Mouse (Mus musculus): ENCODE data around the gene Abcd3.

Gene Abcd3

DNA sequence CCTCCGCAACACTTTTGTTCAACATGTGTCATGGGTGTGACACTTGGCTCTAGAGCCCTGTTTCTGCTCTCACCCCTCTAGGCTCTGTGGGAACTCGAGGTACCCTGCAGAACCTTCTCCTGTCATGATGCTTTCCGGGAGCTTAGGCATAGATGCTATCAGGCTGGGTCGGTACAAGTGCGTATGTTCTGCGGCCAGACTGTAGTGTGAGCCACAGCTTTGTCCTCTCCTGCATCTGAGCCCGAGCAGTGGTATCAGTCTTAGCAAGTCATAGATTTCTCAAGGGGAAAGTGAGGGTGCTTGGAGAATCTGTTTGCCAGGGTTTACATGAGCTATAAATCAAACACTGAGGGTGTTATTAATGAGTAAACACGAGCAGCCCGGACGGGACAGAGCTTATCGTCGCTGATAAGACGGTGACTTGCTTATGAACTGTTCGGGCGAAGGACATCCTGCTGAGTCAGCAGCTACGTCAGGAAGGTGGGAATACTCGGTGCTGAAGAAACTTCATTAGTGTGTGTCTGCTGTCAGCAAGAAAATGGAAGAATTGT is 101.9 kb downstream of the Abcd3 start:
- DNase-seq (ENCODE audit: low read depth, low spot score): no peak

DNA sequence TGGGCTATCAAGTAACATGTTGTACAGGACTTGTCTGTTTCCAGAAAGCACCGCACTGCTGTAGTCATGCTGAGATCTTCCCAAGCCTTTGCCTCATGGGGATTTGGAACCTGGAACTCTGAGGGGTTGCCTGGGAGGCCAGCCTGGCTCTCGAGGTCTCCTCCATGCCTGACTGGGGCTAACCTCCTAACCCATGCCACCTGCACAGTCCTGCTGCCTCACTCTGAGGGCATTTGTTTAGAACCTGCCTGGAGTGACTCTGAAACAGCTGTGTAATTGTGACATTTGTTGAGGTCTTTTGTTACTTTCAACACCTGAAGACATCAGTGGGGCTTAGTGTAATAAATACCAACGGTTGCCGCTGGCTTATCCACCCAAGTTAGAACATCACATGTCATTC is 102.9 kb downstream of the Abcd3 start:
- no peak for DNase-seq (ENCODE audit: low read depth, low spot score)

DNA sequence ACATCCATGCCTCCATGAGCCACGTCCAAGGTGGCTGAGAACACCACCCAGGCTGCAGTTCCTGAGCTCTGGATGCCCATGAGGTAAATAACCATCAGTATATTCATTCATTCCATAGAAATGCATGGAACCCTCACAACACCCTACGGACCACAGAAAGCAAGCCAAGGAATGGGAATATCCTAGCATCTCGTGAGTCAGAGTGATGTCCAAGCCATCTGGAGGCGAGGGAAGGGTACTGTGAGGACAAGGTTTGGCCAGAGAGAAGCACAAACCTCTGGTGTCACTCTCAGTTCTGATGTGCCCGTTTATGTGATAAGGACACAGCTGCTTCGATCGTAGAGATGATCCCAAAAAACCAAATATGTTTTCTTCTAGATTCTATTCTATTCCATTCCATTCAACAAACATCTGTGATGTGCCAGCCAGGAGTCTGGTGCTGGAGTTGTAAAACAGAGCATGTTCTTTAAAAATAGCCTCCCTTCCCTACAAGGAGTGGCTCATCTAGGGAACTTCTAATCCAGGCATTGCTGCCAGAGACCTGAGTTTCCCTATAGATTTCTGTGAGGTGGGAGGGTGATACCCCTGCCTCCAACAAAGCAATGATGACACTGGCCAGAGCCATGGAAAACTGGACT is 104.1 kb downstream of the Abcd3 start:
- no peak for DNase-seq (ENCODE audit: low read depth, low spot score)

All from embryo, embryonic 11.5 days (tissue).